Mouse (Mus musculus) neural tube, embryonic 10.5 days (tissue): ENCODE data around the gene Myl7.

Experiments used
- DNase-seq: peaks from one replicate; pipeline ENCODE4 v3.0.0-alpha.2; 2017; ENCODE audit warnings: low spot score; ENCODE audit errors: extremely low spot score

Gene Myl7

GRCm38 (mm10) chr11:5867196-5867595 lies 31.4 kb downstream of the Myl7 start:
- DNase-seq: no peak

GRCm38 (mm10) chr11:5862394-5863105 lies 36.0 kb downstream of the Myl7 start:
- DNase-seq: peak; percentile 51

- DNase-seq: peak; percentile 55
These were observed 36.7 kb downstream of the Myl7 start, which contains the start of gene Aebp1 for GRCm38 (mm10) chr11:5861678-5862393. Gene Aebp1 (plus strand): TSS chr11:5861947.

- no peak for DNase-seq
These were observed 37.9 kb downstream of the Myl7 start for GRCm38 (mm10) chr11:5860639-5861038.

GRCm38 (mm10) chr11:5859883-5860550 lies 38.6 kb downstream of the Myl7 start:
- no peak for DNase-seq

- DNase-seq: no peak
These were observed 39.9 kb downstream of the Myl7 start for GRCm38 (mm10) chr11:5858723-5859122.

- DNase-seq: no peak
These were observed 42.0 kb downstream of the Myl7 start for GRCm38 (mm10) chr11:5856479-5857130.

- DNase-seq: no peak
These were observed 42.7 kb downstream of the Myl7 start for GRCm38 (mm10) chr11:5855902-5856301.

- no peak for DNase-seq
These were observed 43.1 kb downstream of the Myl7 start for GRCm38 (mm10) chr11:5855481-5855880.

GRCm38 (mm10) chr11:5852314-5852713 lies 46.3 kb downstream of the Myl7 start:
- DNase-seq: no peak

GRCm38 (mm10) chr11:5851021-5851736 lies 47.4 kb downstream of the Myl7 start:
- DNase-seq: no peak

- no peak for DNase-seq
These were observed 48.1 kb downstream of the Myl7 start for GRCm38 (mm10) chr11:5850452-5850851.

- no peak for DNase-seq
These were observed 49.3 kb downstream of the Myl7 start for GRCm38 (mm10) chr11:5849316-5849715.

GRCm38 (mm10) chr11:5848741-5849140 lies 49.8 kb downstream of the Myl7 start:
- no peak for DNase-seq

GRCm38 (mm10) chr11:5846639-5847345 lies 51.8 kb downstream of the Myl7 start:
- no peak for DNase-seq
